8 mouse cellular contexts compared by ENCODE assay signal in the genomic region with DNA sequence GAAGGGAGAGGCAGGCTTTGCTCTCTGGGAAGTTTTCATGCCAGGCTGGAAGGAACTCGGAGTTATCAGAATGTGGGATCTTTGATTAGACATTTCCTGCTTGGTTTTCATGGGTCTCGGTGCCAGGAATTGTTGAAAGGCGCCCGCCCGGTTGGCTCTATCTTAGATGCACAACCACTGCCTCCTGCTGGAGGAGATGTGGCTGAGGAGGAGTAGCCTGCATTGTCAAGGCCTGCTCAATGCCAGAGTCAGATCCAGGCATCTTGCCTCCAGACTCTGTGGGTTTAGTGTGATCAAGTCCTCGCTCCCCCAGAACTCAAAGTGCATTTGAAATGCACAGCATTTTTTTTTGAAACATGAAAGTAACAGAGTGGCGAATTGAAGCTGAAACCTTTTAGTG.
A peak's percentile ranks its signal among the peaks of the same experiment; 100 is the strongest.
DNase-seq lines count a peak whose midpoint lies in the region; ATAC-seq lines count a peak whose summit lies in the region.

No protein-coding gene starts in this region.

- no peaks in the 10 kb centered on the region for H3K27me3 ChIP-seq in heart, embryonic 12.5 days (replicated peaks)

- no peak for ATAC-seq in heart, embryonic 12.5 days (ENCODE audit: insufficient number of reproducible peaks, low FRiP score)
- peak; percentile 60; the same call in 1 of the 2 replicates for ATAC-seq in megakaryocyte-erythroid progenitor cell, adult 5-6 weeks (replicated peaks; ENCODE audit: low FRiP score, low TSS enrichment, poor library complexity, severe bottlenecking)

- 54% methylated on average over 7 of the region's 7 CpGs for WGBS in heart, embryonic 12.5 days

- H3K27ac ChIP-seq in heart, embryonic 12.5 days (ENCODE audit: poor library complexity, severe bottlenecking), result no peak overlapping the region

- no peak overlapping the region for H3K9ac ChIP-seq in heart, embryonic 12.5 days

- H3K4me2 ChIP-seq in heart, embryonic 12.5 days, result no peak overlapping the region

- H3K4me1 ChIP-seq in heart, embryonic 12.5 days (replicated peaks), result 0 out of 2 replicates have a peak, but pooled peaks cover 2% of the 10 kb centered on the region

- H3K36me3 ChIP-seq in heart, embryonic 12.5 days, result peaks cover 36% of the 10 kb centered on the region

- H3K4me3 ChIP-seq in heart, embryonic 12.5 days, result no peak overlapping the region

- H3K9me3 ChIP-seq in heart, embryonic 12.5 days (replicated peaks), result no peaks in the 10 kb centered on the region

- DNase-seq in heart, adult 18-20 months, result peak; percentile 21 to 26
- DNase-seq in urinary bladder, postnatal 14 days (ENCODE audit: low spot score), result peak; percentile 81
- no peak for DNase-seq in urinary bladder, postnatal 10 days (ENCODE audit: low spot score)
- DNase-seq in heart, postnatal 4 days, result peak; percentile 40
- DNase-seq in layer of hippocampus, adult 18-20 months (ENCODE audit: low spot score in 2 of 2), result no peak
- no peak for DNase-seq in yolk sac, embryonic 10.5 days (ENCODE audit: low spot score)

Comparison
In these comparisons a context has a peak if more than half of its experiments do, and no peak if none do; other contexts are left out.
1. DNase-seq: peak in heart, adult 18-20 months (2 of 2), urinary bladder, postnatal 14 days (single experiment) and heart, postnatal 4 days (single experiment); none in urinary bladder, postnatal 10 days (single experiment), layer of hippocampus, adult 18-20 months (0 of 2) and yolk sac, embryonic 10.5 days (single experiment).